Comparison of ENCODE assay signal across 29 mouse cellular contexts in genomic region chr12:12548688-12549087, GRCm38 (mm10).
A peak's percentile ranks its signal among the peaks of the same experiment; 100 is the strongest.
DNase-seq lines count a peak whose midpoint lies in the region; ATAC-seq and TF ChIP-seq lines count a peak whose summit lies in the region.
"Had no signal": no experiment of that assay in that cellular context is flagged by ENCODE, and none has a peak within 500 bp of the region (broad histone marks: within the 10 kb centered on the region; RNA-seq: fewer than 3 reads in every experiment).

No protein-coding gene starts in this region.

- no peak overlapping the region for H3K4me3 ChIP-seq in embryonic facial prominence, embryonic 14.5 days (ENCODE audit: low read depth, low read length)
- H3K4me3 ChIP-seq in embryonic facial prominence, embryonic 10.5 days, result no peak overlapping the region
- no peak overlapping the region for H3K4me3 ChIP-seq in heart, embryonic 15.5 days
- H3K4me3 ChIP-seq in heart, adult 2 months, result no peak overlapping the region
- H3K4me3 ChIP-seq in lung, embryonic 16.5 days (ENCODE audit: low read length), result no peak overlapping the region
- no peak overlapping the region for H3K4me3 ChIP-seq in lung, adult 2 months (replicated peaks; ENCODE audit: extremely low read depth, low read depth, low read length)
- H3K4me3 ChIP-seq: liver, embryonic 12.5 days; midbrain, embryonic 10.5 days; midbrain, embryonic 15.5 days; neural tube, embryonic 15.5 days; stomach, embryonic 15.5 days had no signal

- no peak overlapping the region for H3K4me2 ChIP-seq in embryonic facial prominence, embryonic 14.5 days (ENCODE audit: low read depth, low read length)
- H3K4me2 ChIP-seq in heart, embryonic 15.5 days, result no peak overlapping the region
- H3K4me2 ChIP-seq in lung, embryonic 16.5 days (ENCODE audit: low read depth, low read length), result no peak overlapping the region
- H3K4me2 ChIP-seq: hindbrain, embryonic 14.5 days; liver, embryonic 12.5 days; midbrain, embryonic 15.5 days; neural tube, embryonic 15.5 days; stomach, embryonic 15.5 days had no signal

- H3K9ac ChIP-seq in embryonic facial prominence, embryonic 14.5 days (ENCODE audit: low read depth, low read length), result no peak overlapping the region
- no peak overlapping the region for H3K9ac ChIP-seq in heart, embryonic 15.5 days
- no peak overlapping the region for H3K9ac ChIP-seq in heart, adult 2 months (ENCODE audit: low read depth, low read length)
- H3K9ac ChIP-seq in lung, embryonic 16.5 days (ENCODE audit: low read length), result no peak overlapping the region
- H3K9ac ChIP-seq: hindbrain, embryonic 14.5 days; liver, embryonic 12.5 days; midbrain, embryonic 15.5 days; neural tube, embryonic 15.5 days; stomach, embryonic 15.5 days had no signal

- intact Hi-C loops in heart, adult 2 months (cut with DNase I), result no loop called here

- no peaks in the 10 kb centered on the region for H3K27me3 ChIP-seq in embryonic facial prominence, embryonic 14.5 days (replicated peaks; ENCODE audit: control insufficient read depth, insufficient read depth, low read length)
- H3K27me3 ChIP-seq in embryonic facial prominence, embryonic 10.5 days (replicated peaks; ENCODE audit: low read depth, poor library complexity, severe bottlenecking), result no peaks in the 10 kb centered on the region
- H3K27me3 ChIP-seq in heart, embryonic 15.5 days, result no peaks in the 10 kb centered on the region
- H3K27me3 ChIP-seq in heart, adult 2 months (ENCODE audit: control insufficient read depth, insufficient read depth, low read length), result 0 out of 2 replicates have a peak, but pooled peaks cover 1% of the 10 kb centered on the region
- H3K27me3 ChIP-seq in lung, embryonic 16.5 days (ENCODE audit: control insufficient read depth, insufficient read depth, low read depth, low read length), result no peaks in the 10 kb centered on the region
- H3K27me3 ChIP-seq: CH12.LX; liver, embryonic 12.5 days; midbrain, embryonic 15.5 days; neural tube, embryonic 15.5 days; stomach, embryonic 15.5 days had no signal

- no peaks in the 10 kb centered on the region for H3K9me3 ChIP-seq in embryonic facial prominence, embryonic 14.5 days (ENCODE audit: control insufficient read depth, low read length)
- no peaks in the 10 kb centered on the region for H3K9me3 ChIP-seq in embryonic facial prominence, embryonic 10.5 days
- no peaks in the 10 kb centered on the region for H3K9me3 ChIP-seq in heart, embryonic 15.5 days (replicated peaks)
- no peaks in the 10 kb centered on the region for H3K9me3 ChIP-seq in lung, embryonic 16.5 days (ENCODE audit: control insufficient read depth, low read length)
- H3K9me3 ChIP-seq: liver, embryonic 12.5 days; midbrain, embryonic 10.5 days; midbrain, embryonic 15.5 days; neural tube, embryonic 15.5 days; stomach, embryonic 15.5 days had no signal

- TF ChIP-seq EP300 in heart, adult 2 months (IDR thresholded peaks at IDR 0.05; ENCODE audit: insufficient read depth, low read depth, low read length), result no peak

- TF ChIP-seq POLR2A in heart, adult 2 months (IDR thresholded peaks at IDR 0.05; ENCODE audit: insufficient read depth, low read depth, low read length), result no peak
- no peak for TF ChIP-seq POLR2A in lung, adult 2 months (IDR thresholded peaks at IDR 0.05; ENCODE audit: borderline replicate concordance, extremely low read depth, low read depth, low read length)

- H3K27ac ChIP-seq in embryonic facial prominence, embryonic 14.5 days (replicated peaks; ENCODE audit: low read depth, low read length), result no peak overlapping the region
- no peak overlapping the region for H3K27ac ChIP-seq in embryonic facial prominence, embryonic 10.5 days (replicated peaks)
- 0 out of 2 replicates have a peak overlapping the region, but pooled peaks have one; percentile 48 for H3K27ac ChIP-seq in heart, embryonic 15.5 days
- no peak overlapping the region for H3K27ac ChIP-seq in heart, adult 2 months
- peak overlapping the region; percentile 68 for H3K27ac ChIP-seq in lung, embryonic 16.5 days (ENCODE audit: low read length)
- H3K27ac ChIP-seq: hindbrain, embryonic 14.5 days; liver, embryonic 12.5 days; macrophage; midbrain, embryonic 10.5 days; midbrain, embryonic 15.5 days; neural tube, embryonic 15.5 days; stomach, embryonic 15.5 days had no signal

- H3K79me2 ChIP-seq in heart, adult 2 months (replicated peaks; ENCODE audit: control insufficient read depth, insufficient read depth, low read length), result no peaks in the 10 kb centered on the region

- no peak for TF ChIP-seq CTCF in heart, adult 2 months (IDR thresholded peaks at IDR 0.05)
- TF ChIP-seq CTCF in lung, adult 2 months (IDR thresholded peaks at IDR 0.05; ENCODE audit: insufficient read depth, low read length), result no peak

- H3K36me3 ChIP-seq in embryonic facial prominence, embryonic 14.5 days (ENCODE audit: control insufficient read depth, insufficient read depth, low read length), result no peaks in the 10 kb centered on the region
- no peaks in the 10 kb centered on the region for H3K36me3 ChIP-seq in embryonic facial prominence, embryonic 10.5 days (replicated peaks)
- H3K36me3 ChIP-seq in heart, embryonic 15.5 days, result no peaks in the 10 kb centered on the region
- no peaks in the 10 kb centered on the region for H3K36me3 ChIP-seq in heart, adult 2 months (ENCODE audit: control insufficient read depth, insufficient read depth, low read length)
- H3K36me3 ChIP-seq in lung, embryonic 16.5 days (ENCODE audit: control insufficient read depth, insufficient read depth, low read length), result no peaks in the 10 kb centered on the region
- H3K36me3 ChIP-seq: liver, embryonic 12.5 days; midbrain, embryonic 10.5 days; midbrain, embryonic 15.5 days; neural tube, embryonic 15.5 days; stomach, embryonic 15.5 days had no signal

- WGBS in embryonic facial prominence, embryonic 14.5 days, result 44% methylated on average over 2 of the region's 2 CpGs
- WGBS in embryonic facial prominence, embryonic 10.5 days, result 59% methylated on average over 2 of the region's 2 CpGs
- WGBS in heart, embryonic 15.5 days, result 49% methylated on average over 2 of the region's 2 CpGs
- WGBS in heart, adult 2 months, result 66% methylated on average over 2 of the region's 2 CpGs
- 19% methylated on average over 2 of the region's 2 CpGs for WGBS in lung, embryonic 16.5 days
- 32% methylated on average over 2 of the region's 2 CpGs for WGBS in lung, adult 2 months

- no peak for ATAC-seq in embryonic facial prominence, embryonic 14.5 days (ENCODE audit: low read depth)
- no peak for ATAC-seq in heart, embryonic 15.5 days (replicated peaks; ENCODE audit: insufficient number of reproducible peaks, insufficient read depth, low FRiP score, low read depth)
- peak; percentile 69 for ATAC-seq in lung, embryonic 16.5 days (ENCODE audit: low read depth)
- ATAC-seq: activated CD4-positive, CD25-positive, alpha-beta regulatory T cell, adult 4 months; intestine, postnatal 0 days; liver, embryonic 12.5 days; midbrain, embryonic 15.5 days had no signal

- peak; percentile 11 for DNase-seq in embryonic facial prominence, embryonic 14.5 days (ENCODE audit: low spot score)
- DNase-seq in embryonic facial prominence, embryonic 10.5 days (ENCODE audit: low spot score), result no peak
- no peak for DNase-seq in heart, adult 2 months
- no peak for DNase-seq in lung, adult 2 months
- no peak for DNase-seq in spleen, adult 12 weeks (ENCODE audit: low spot score)
- DNase-seq: adrenal gland, adult 2 months; adrenal gland, postnatal 36 days; cerebellum, adult 2 months; cerebellum, postnatal 14 days; gastrocnemius, postnatal 25 days; heart, adult 11 months; kidney, adult 9 months; kidney, postnatal 14 days; layer of hippocampus, adult 9-11 months; lung, adult 18-20 months; retina, postnatal 1 day; right cerebral cortex, postnatal 14 days had no signal

- no peaks in the 10 kb centered on the region for H3K4me1 ChIP-seq in embryonic facial prominence, embryonic 14.5 days (ENCODE audit: control insufficient read depth, insufficient read depth, low read length)
- no peaks in the 10 kb centered on the region for H3K4me1 ChIP-seq in embryonic facial prominence, embryonic 10.5 days
- H3K4me1 ChIP-seq in heart, embryonic 15.5 days (replicated peaks), result peaks cover 18% of the 10 kb centered on the region
- no peaks in the 10 kb centered on the region for H3K4me1 ChIP-seq in heart, adult 2 months (ENCODE audit: control insufficient read depth, insufficient read depth, low read length)
- H3K4me1 ChIP-seq in lung, embryonic 16.5 days (replicated peaks; ENCODE audit: control insufficient read depth, insufficient read depth, low read length), result no peaks in the 10 kb centered on the region; the same call in 1 of the 2 replicates
- no peaks in the 10 kb centered on the region for H3K4me1 ChIP-seq in lung, adult 2 months (ENCODE audit: control insufficient read depth, insufficient read depth, low read length)
- H3K4me1 ChIP-seq: liver, embryonic 12.5 days; midbrain, embryonic 10.5 days; midbrain, embryonic 15.5 days; neural tube, embryonic 15.5 days; stomach, embryonic 15.5 days had no signal

Comparison
In these comparisons a context has a peak if more than half of its experiments do, and no peak if none do; other contexts are left out.
1. H3K27ac ChIP-seq: peak in heart, embryonic 15.5 days (single experiment) and lung, embryonic 16.5 days (single experiment); none in embryonic facial prominence, embryonic 14.5 days (single experiment), embryonic facial prominence, embryonic 10.5 days (single experiment) and heart, adult 2 months (single experiment).